Comparison of ENCODE assay signal across 19 mouse cellular contexts in genomic region chr6:126242299-126242698, GRCm38 (mm10).
DNase-seq lines count a peak whose midpoint lies in the region; ATAC-seq lines count a peak whose summit lies in the region.
"Had no signal": no experiment of that assay in that cellular context is flagged by ENCODE, and none has a peak within 500 bp of the region (broad histone marks: within the 10 kb centered on the region; RNA-seq: fewer than 3 reads in every experiment).

No protein-coding gene starts in this region.

- H3K4me2 ChIP-seq in kidney, embryonic 15.5 days: no peak overlapping the region
- no peak overlapping the region for H3K4me2 ChIP-seq in kidney, embryonic 16.5 days (replicated peaks; ENCODE audit: low read depth, low read length)
- H3K4me2 ChIP-seq in forebrain, embryonic 16.5 days (ENCODE audit: low read length): no peak overlapping the region
- H3K4me2 ChIP-seq: embryonic facial prominence, embryonic 12.5 days; hindbrain, embryonic 14.5 days had no signal

- DNase-seq in heart, adult 18-20 months: peak; percentile 8 to 43
- DNase-seq in heart, adult 8-10 months (ENCODE audit: low spot score): no peak
- DNase-seq in kidney, adult 11 months: peak; percentile 58
- DNase-seq in right cerebral cortex, postnatal 4 days: no peak
- DNase-seq: adrenal gland, postnatal 10 days; cerebellum, adult 18-20 months; cerebellum, postnatal 14 days; gastrocnemius, postnatal 10 days; lung, postnatal 4 days; midbrain, embryonic 14.5 days; thymus, adult 2 months; thymus, postnatal 4 days had no signal

- 0 out of 2 replicates have a peak, but pooled peaks cover 15% of the 10 kb centered on the region for H3K4me1 ChIP-seq in kidney, embryonic 15.5 days
- H3K4me1 ChIP-seq in kidney, embryonic 16.5 days (ENCODE audit: insufficient read depth, low read length): peaks cover 20% of the 10 kb centered on the region; the same call in 1 of the 2 replicates
- no peaks in the 10 kb centered on the region for H3K4me1 ChIP-seq in forebrain, embryonic 16.5 days (replicated peaks; ENCODE audit: control insufficient read depth, insufficient read depth, low read length)
- H3K4me1 ChIP-seq: embryonic facial prominence, embryonic 12.5 days had no signal

- H3K9ac ChIP-seq in kidney, embryonic 15.5 days: no peak overlapping the region
- no peak overlapping the region for H3K9ac ChIP-seq in kidney, embryonic 16.5 days (replicated peaks; ENCODE audit: low read length)
- no peak overlapping the region for H3K9ac ChIP-seq in forebrain, embryonic 16.5 days (replicated peaks; ENCODE audit: low read depth, low read length)
- H3K9ac ChIP-seq: embryonic facial prominence, embryonic 12.5 days; hindbrain, embryonic 14.5 days had no signal

- H3K9me3 ChIP-seq in kidney, embryonic 15.5 days (replicated peaks): no peaks in the 10 kb centered on the region
- no peaks in the 10 kb centered on the region for H3K9me3 ChIP-seq in kidney, embryonic 16.5 days (ENCODE audit: low read length)
- H3K9me3 ChIP-seq in forebrain, embryonic 16.5 days (ENCODE audit: control insufficient read depth, low read length): no peaks in the 10 kb centered on the region
- H3K9me3 ChIP-seq: embryonic facial prominence, embryonic 12.5 days had no signal

- no peaks in the 10 kb centered on the region for H3K27me3 ChIP-seq in kidney, embryonic 15.5 days
- H3K27me3 ChIP-seq in kidney, embryonic 16.5 days (ENCODE audit: insufficient read depth, low read length): no peaks in the 10 kb centered on the region
- H3K27me3 ChIP-seq in forebrain, embryonic 16.5 days (replicated peaks; ENCODE audit: control insufficient read depth, insufficient read depth, low read length): no peaks in the 10 kb centered on the region
- H3K27me3 ChIP-seq: embryonic facial prominence, embryonic 12.5 days had no signal

- WGBS in kidney, embryonic 15.5 days: 68% methylated on average over 2 of the region's 2 CpGs
- 71% methylated on average over 2 of the region's 2 CpGs for WGBS in kidney, embryonic 16.5 days
- 84% methylated on average over 2 of the region's 2 CpGs for WGBS in forebrain, embryonic 16.5 days

- no peak overlapping the region for H3K27ac ChIP-seq in kidney, embryonic 15.5 days
- no peak overlapping the region for H3K27ac ChIP-seq in kidney, embryonic 16.5 days (ENCODE audit: low read length)
- H3K27ac ChIP-seq in forebrain, embryonic 16.5 days (ENCODE audit: low read length): no peak overlapping the region
- H3K27ac ChIP-seq: embryonic facial prominence, embryonic 12.5 days; hindbrain, embryonic 14.5 days; stomach, postnatal 0 days had no signal

- no peaks in the 10 kb centered on the region for H3K36me3 ChIP-seq in kidney, embryonic 15.5 days
- H3K36me3 ChIP-seq in kidney, embryonic 16.5 days (ENCODE audit: insufficient read depth, low read length): no peaks in the 10 kb centered on the region
- no peaks in the 10 kb centered on the region for H3K36me3 ChIP-seq in forebrain, embryonic 16.5 days (ENCODE audit: control insufficient read depth, insufficient read depth)
- H3K36me3 ChIP-seq: embryonic facial prominence, embryonic 12.5 days had no signal

- no peak for ATAC-seq in kidney, embryonic 15.5 days (replicated peaks; ENCODE audit: low FRiP score)
- ATAC-seq in kidney, embryonic 16.5 days (ENCODE audit: low FRiP score, low TSS enrichment): 0 out of 2 replicates have a peak, but pooled peaks have one; percentile 40
- no peak for ATAC-seq in forebrain, embryonic 16.5 days
- ATAC-seq: inflammation-experienced regulatory T-cells, adult 6 months had no signal

- no peak overlapping the region for H3K4me3 ChIP-seq in kidney, embryonic 15.5 days (replicated peaks)
- no peak overlapping the region for H3K4me3 ChIP-seq in kidney, embryonic 16.5 days (ENCODE audit: low read length)
- H3K4me3 ChIP-seq in forebrain, embryonic 16.5 days (replicated peaks; ENCODE audit: low read length): no peak overlapping the region
- H3K4me3 ChIP-seq: embryonic facial prominence, embryonic 12.5 days had no signal

Comparison
In these comparisons a context has a peak if more than half of its experiments do, and no peak if none do; other contexts are left out.
1. DNase-seq: peak in heart, adult 18-20 months (2 of 2) and kidney, adult 11 months (single experiment); none in heart, adult 8-10 months (single experiment) and right cerebral cortex, postnatal 4 days (single experiment).